Mouse (Mus musculus): Measurements from ENCODE around the gene Tas2r129.
"Not testable (repeated sequence)": the region's sequence is repeated elsewhere in the genome, so short reads cannot be mapped to it uniquely, and the experiment has no call there.

Gene Tas2r129

GRCm38 (mm10) chr6:132950802-132951201, at the start of gene Tas2r129:
Tas2r129 (plus strand) TSS chr6:132951102.
- DNase-seq (ENCODE audit: low spot score in 2 of 2): no peak

DNA sequence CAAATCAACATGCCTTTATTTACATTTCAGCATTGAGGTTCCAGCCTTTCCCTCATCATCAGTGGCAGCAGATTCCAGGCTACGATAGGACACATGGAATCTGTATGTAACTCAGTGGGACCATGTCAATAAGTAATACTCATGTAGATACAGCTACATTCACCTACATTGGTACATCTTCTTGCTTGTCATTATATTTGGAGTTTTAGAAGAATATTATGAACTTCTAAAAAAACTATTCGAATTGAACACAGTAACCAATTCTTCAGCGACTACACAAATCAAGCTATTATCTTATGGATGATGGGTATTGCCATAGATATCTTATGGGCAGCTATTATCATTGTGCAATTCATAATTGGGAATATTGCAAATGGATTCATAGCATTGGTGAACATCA, 41.6 kb upstream of the Tas2r129 start, which contains the start of gene Tas2r125:
Tas2r125 (plus strand) TSS at position 301 of the 400 bp plus-strand sequence.
- DNase-seq (ENCODE audit: low spot score in 2 of 2): no peak

DNA sequence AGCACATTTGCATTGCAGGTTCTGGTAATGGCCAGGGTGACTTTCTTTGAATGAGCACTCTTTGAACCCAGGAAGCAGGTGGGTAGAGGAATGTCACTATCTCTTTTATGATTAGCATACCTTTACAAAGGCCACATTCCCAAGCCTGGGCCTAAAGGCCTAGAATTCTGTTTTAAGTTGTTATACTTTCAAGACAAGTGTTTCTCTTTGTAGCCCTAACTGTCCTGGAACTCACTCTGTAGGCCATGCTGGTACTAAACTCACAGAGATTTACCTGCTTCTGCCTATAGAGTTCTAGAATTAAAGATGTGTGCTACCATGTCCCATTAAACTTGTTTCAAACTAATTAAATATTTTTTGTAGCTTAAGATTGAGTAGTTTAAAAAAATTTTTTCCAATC, 9.5 kb upstream of the Tas2r129 start:
- not testable (repeated sequence) for DNase-seq (ENCODE audit: low spot score in 2 of 2)

DNA sequence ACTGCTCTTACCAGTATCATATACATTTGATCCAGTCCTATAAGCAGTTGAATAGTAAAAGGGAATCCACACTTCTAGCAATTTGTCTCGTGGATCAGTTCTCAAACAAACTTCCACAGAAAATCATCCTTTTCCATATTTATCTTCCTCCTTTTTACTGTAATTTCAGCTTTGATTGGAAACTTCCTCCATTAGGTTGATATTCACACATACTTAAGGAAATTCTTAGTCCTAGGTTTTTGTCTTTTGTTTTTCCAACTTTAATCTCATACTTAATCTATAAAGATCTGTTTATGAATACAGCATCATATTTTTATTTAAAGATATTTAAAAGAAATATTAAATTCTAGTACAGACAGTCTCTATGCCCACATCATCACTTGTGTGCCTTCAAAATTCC, 6.9 kb downstream of the Tas2r129 start, which contains the start of gene Tas2r131:
Tas2r131 (minus strand) TSS at position 101 of the 400 bp plus-strand sequence.
- no peak for DNase-seq (ENCODE audit: low spot score in 2 of 2)

GRCm38 (mm10) chr6:132980865-132981264, 30.0 kb downstream of the Tas2r129 start, which contains the start of gene Tas2r109:
Tas2r109 (minus strand) TSS chr6:132980965.
- DNase-seq (ENCODE audit: low spot score in 2 of 2): no peak

Data from left cerebral cortex, adult 9 months (tissue).